Mouse (Mus musculus) gastrocnemius, postnatal 25 days (tissue): ENCODE results near the gene Mtmr14. TPM values are rescaled to one million over a fixed set of nuclear protein-coding genes. Genes with fewer than 3 reads are reported as not detected.

Experiments used
- DNase-seq: peaks from one replicate; pipeline ENCODE4 v3.0.0; 2022
- total RNA-seq, 2 experiments: library from RNA; stranded (reverse); gene quantifications; 1 replicate in 1 of 2; 2 replicates in 1 of 2; pipeline ENCODE4 v1.2.3; 2021

Mtmr14 gene
- total RNA-seq, 2 experiments from 2014 or later, result 13.2 to 14.5 TPM

DNA sequence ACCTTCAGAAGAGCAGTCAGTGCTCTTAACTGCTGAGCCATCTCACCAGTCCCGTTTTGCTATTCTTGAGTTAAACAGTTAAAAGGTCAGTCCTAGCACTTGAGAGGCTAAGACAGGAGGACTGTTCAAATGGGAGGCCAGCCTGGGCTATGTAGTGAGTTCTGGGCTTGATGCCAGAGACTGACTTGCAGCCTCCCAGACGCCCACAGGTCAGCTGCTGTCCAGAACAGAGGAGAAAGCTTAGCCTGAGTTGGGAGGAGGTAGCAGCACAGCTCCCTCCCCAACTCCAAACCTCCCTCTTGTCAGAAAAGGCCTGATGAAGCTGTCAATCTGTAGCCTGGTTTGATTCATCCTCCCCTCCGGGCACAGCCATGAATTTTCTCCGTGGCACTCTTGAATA is 39.2 kb downstream of the Mtmr14 start:
- DNase-seq, result no peak

DNA sequence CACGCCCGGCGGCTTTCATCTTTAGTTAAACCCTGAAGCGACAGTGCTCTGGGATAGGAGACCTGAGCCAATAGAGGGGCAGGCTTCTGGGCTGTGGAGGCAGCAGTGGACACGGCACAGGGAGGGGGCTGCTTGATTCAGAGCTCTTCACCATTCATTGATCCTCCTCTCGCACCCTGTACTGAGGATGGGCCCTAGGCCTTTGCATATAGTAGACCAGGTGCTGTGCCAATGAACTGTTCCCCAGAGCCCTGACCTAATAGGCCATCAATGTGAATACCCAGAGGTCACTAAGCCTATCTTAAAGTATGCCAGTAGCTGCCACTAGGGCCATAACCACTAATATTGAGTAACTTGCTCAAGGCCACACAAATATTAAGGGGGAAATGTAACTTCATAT is 44.0 kb downstream of the Mtmr14 start:
- DNase-seq, result no peak

DNA sequence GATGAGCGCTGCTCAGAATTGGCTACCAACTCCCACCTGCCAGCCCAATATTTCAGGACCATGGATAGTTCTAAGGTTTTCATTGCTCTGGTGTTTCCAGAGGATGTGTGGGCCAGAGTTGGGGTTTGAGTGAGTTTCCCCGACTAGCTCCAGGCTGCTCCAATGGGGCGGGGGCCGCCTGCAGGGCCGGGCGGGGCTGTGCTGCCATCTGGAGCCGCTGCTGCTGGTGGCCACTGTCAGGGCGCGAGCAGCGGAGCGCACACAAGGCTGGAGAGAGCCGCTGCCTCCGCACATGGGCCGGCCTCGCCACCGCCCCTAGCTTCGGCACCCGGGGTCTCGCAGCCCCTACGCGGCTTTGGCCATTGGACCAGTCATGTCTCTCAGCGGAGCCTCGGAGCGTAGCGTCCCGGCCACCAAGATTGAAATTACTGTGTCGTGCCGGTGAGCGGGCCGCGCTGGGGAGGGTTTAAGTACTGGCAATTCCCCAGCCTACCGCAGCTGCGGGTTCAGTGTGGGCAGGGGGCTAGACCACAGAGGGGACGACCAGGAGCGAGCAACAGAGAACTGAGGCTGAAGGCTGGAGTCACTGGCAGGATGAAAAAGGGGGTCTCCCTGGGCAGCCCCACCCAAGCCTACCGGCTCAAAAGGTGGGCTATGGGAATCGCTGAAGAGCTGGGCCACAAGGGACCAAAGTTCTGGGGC is 44.6 kb downstream of the Mtmr14 start, which contains the start of gene Cpne9:
Cpne9 (plus strand) TSS at position 207 of the 702 bp plus-strand sequence.
- DNase-seq, result no peak

DNA sequence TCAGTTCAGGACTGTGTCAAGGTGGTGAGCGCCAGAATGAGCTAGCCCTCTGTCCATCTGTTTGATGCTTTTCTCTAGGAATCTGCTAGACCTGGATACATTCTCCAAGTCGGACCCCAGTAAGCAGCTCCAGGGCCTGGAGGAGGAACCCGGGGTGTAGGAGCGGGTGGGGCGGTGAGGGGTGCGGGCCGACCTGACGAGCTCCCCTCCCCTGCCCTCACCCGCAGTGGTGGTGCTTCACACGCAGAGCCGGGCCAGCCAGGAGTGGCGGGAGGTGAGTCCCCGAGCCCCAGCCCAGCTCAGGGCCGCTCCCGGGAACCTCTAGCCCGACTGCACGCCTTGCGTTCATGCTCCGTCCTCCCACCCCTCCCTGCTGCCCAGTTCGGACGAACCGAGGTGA is 45.3 kb downstream of the Mtmr14 start:
- DNase-seq, result no peak

DNA sequence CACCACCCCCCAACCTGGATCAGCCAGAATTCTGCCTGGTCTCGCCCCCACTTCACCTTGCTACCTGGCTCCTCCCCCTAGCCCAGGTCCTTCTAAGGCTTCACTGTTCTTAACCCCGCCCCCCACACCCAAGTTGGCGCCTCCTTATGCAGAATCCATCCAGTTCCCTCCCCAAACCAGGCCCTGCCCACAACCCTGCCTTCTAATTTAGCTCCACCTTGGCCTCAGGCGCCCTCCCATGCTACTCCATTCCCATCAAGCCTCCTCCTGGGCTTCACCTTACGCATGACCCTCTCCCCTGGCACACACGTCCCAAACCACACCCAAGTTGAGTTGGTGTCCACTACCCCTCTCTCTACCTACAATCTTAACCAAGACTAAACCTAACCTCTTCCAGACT is 45.9 kb downstream of the Mtmr14 start:
- DNase-seq, result no peak

DNA sequence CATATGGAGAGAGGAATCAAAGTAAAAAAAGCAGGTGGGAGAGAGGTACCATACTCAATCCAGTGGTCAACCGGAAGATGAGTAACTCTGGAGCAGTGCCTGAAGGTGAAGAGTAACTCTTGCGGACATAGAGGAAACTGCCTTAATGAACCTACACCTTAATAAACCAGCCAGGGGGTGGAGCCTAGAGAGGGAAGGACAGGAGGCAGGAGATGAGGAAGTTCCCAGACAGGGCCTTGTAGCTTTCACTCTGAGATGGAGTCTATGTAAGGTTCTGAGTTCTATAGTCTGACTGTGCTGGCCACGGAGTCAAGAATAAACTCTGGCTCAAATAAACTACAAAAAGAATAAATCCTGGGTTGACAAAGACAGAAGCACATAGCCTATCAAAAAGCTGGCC is 47.3 kb downstream of the Mtmr14 start:
- DNase-seq, result no peak

DNA sequence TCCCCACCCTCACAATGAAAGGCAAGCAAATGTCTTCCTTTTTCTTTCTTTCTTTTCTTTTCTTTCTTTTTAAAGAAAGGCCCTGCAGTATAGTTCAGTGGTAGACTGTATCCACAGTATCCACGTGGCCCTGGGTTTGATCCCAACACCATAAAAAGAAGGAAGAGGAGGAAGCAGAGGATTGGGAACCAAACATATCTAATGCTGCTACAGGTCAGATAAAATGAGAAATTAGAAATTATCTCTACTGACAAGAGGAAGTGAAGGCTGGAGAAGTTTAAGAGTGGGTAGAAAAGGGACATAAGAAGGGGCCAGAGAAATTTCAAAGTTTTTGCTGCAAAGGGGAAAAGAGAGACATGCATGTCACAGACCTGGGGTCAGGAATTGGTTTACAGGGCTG is 48.7 kb downstream of the Mtmr14 start:
- no peak for DNase-seq

DNA sequence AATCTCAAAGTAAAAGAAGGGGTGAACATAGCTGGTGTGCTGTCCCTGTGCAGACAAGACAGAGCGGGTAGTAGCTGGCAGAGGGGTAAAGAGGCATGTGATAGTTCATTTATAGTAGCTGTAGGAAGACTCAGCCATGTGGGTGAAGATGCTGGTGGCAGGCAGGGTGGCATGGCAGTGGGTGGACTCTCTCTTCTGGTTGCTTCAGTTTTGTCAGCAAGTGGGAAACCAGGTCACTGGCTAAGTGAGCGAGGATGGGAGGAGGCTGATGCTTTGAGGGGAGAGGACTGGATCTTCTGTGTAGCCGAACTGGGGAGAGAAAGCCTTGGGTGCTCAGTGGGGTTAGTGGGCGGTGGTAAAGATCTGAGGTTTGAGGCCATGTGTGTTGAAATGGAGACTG is 49.6 kb downstream of the Mtmr14 start:
- DNase-seq, result no peak

DNA sequence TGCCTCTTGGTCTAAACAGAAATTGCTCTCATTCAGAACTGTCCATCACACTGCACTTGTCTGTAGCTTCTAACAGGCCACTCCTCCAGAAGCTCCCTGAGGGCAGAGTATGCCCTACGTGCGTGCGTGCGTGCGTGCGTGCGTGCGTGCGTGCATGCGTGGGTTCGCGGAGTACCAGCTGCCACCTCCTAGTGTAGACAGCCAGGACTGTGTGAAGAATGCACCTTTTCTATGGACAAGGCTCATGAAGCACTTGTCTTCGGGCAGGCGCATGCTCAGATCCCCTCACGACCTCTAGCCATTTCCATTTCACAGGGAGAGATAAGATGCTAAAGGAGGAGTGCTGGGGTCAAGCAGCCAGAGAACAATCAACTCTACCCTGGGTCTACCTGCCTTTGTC is 51.7 kb downstream of the Mtmr14 start:
- DNase-seq, result no peak

DNA sequence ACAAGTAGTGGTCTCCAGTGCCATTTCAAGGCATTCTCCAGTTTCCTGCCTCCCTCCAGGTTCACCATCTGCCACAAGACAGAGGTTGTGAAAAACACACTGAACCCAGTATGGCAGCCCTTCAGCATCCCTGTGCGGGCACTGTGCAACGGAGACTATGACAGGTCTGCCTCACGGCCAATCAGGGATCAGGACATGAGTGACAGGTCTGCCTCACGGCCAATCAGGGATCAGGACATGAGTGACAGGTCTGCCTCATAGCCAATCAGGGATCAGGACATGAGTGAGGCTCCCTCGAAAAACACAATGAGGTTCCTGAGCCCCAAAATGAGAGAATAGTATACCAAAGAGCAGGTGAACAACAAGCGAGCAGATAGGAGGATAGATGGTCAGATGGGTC is 52.7 kb downstream of the Mtmr14 start:
- DNase-seq, result no peak

- no peak for DNase-seq
Observed at GRCm38 (mm10) chr6:113292938-113293337, 55.3 kb downstream of the Mtmr14 start.

GRCm38 (mm10) chr6:113296046-113296445 is 58.4 kb downstream of the Mtmr14 start:
- DNase-seq, result no peak

DNA sequence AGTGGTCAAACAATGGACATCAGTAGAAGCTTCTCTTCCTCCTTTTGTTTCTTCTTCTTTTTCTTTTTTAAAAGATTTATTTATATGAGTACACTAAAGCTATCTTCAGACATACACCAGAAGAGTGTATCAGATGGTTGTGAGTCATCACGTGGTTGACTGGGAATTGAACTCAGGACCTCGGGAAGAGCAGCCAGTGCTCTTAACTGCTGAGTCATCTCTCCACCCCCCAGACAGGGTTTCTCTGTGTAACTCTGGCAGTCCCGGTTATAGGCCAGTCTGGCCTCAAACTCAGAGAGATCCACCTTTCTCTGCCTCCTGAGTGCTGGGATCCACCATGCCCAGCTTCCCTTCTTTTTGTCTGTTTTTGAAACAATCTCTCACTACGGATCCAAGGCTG is 59.0 kb downstream of the Mtmr14 start:
- no peak for DNase-seq

GRCm38 (mm10) chr6:113301350-113301749 is 63.7 kb downstream of the Mtmr14 start:
- DNase-seq, result no peak

GRCm38 (mm10) chr6:113302258-113302657 is 64.6 kb downstream of the Mtmr14 start:
- DNase-seq, result no peak

DNA sequence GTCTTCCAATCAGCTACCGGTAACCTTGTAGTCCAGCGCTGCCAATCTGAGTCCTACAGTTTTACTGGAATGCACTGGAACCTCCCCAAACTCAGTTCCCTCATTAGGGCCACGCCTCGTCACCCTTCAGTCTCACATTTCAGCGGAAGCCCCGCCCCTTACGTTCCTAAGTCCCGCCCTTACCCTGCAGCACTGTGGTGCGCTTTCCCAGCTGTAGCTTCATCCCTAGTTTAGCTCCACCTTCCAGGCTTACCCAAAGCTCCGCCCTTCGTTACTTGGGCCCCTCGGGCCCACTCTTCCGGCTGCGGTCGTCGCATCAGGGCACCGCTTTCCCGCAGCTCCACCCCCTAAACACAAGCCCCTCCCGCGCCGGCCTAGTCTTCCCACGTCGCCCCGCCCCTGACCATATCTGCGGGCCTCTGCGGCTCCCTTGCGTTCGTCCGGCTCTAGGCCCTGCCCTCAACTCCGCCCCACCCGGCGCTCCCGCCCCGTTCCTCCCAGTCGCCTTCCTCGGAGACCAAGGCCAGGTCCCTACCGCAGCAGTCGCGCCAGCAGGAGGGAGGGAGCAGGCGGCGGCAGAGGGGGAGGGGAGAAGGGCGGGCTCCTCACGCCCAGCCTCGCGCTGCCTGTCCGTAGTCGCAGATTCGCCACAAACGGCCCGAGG is 68.8 kb downstream of the Mtmr14 start:
- DNase-seq, result peak; percentile 100

DNA sequence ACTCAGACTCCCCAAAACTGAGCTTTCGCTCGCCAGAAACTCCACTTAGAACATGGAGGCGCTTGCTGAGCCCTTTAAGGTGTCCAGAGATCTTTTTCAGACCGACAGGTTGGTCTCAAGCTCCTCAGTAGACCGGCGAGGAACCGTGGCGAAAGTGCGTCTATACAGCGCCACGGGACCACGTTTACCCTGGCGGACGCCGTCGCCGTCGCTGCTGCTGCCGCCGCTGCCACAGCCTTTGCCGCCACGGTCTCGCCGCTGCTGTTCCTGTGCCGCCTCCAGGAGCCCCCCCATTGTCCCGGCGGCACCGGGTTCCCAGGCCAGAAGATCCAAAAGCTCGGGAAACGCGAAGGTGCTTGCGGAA is 69.3 kb downstream of the Mtmr14 start, which contains the start of gene Brpf1:
Brpf1 (plus strand) TSS at position 152 of the 364 bp plus-strand sequence.
- DNase-seq, result no peak

GRCm38 (mm10) chr6:113307481-113308121 is 70.0 kb downstream of the Mtmr14 start:
- peak; percentile 32 for DNase-seq

DNA sequence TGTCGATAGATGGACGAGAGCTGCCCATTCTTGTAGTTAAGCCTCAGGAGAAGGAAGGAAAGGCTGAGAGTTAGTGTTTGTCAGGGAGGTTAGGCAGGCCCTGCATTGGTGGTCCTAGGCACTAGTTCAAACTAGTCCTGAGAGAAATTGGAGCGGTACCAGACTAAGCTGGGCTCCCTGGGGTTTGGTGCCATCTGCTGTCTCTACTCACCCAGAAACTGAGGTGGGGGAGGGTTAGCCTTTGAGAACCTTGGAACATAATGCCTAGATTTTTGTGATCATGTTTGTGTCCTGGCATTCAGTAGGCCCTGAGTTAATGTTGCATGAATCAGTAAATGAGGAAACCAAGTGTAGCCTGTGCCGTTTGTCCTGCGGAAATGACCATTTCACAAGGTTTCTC is 70.5 kb downstream of the Mtmr14 start:
- no peak for DNase-seq

GRCm38 (mm10) chr6:113315972-113316371 is 78.3 kb downstream of the Mtmr14 start:
- DNase-seq, result no peak

DNA sequence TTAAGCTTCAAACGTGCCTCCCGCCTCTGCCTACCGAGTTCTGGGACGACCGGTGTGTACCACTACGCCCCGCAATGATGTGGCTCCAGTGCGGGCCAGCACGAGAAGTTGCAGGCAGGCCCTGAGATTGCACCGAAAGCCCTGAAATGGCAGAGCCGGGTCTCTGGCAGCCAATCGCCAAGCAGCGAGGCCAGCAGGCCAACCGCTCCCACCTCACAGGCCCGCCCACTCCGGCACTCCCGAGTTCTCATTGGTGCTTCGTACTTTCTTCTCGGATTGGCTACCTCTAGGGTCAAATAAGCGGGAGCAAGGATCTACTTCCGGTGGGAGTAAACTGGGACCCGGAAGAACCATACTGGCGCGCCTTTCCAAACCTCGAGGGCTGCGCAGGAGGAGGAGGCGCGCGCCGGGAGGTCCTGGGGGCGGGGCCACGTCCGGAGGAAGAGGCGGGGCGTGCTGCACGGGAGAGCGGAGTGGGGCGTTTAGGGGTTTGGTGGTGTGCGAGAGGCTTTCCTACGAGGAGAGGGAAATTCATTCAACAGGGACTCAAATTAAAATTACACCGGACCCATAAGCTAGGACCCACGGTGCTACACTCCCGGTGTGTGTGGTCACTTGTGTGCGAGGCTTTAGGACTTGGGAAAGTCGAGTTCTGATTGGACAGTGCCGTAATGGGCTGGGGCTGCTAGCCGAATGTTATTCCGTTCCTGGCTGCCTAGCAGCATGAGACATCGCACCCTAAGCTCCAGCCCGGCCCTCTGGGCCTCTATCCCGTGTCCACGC is 89.1 kb downstream of the Mtmr14 start, which contains the start of gene Ogg1:
Ogg1 (plus strand) TSS at position 440 of the 783 bp plus-strand sequence.
- DNase-seq, result peak; percentile 99

DNA sequence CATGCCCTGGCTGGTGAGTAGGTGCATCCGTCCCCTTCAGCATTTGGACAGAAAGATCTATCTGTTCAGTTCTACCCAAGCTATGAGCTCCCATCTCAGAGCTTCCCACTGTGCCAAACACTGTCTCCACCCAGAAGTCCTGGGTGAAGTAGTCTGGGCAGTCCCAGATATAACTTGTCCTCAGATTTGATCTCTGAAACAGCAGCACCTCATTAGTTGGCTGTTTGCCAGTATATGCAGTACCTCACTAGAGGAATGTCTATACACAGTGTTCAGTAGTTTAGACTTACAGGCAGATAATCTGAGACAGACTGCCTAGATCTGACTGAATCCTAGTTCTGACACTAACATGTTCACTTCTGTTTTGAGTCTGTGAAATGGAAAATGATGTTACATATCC is 91.8 kb downstream of the Mtmr14 start:
- no peak for DNase-seq

DNA sequence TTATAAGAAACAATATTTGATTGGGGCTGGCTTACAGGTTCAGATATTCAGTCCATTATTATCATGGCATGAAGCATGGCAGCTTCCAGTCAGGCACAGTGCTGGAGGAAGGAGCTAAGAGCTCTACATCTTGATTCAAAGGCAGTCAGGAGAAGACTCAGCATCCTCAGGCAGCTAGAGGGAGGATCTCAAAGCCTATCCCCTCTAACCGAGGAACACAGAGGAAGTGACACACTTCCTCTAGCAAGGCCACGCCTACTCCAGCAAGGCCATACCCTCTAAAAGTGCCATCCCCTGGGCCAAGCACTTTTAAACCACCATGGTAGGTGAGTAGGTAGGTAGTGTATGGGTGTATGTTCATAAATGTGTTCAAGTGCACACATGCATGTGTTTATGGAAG is 92.9 kb downstream of the Mtmr14 start:
- no peak for DNase-seq
